Mouse (Mus musculus) urinary bladder, postnatal 14 days (tissue): Measurements from ENCODE around the gene Ift43.

Experiments used
- DNase-seq: peaks from one replicate; pipeline ENCODE4 v3.0.0; 2021; ENCODE audit warnings: low spot score

Gene Ift43

GRCm38 (mm10) chr12:86082481-86083012, at the start of gene Ift43:
Gene Ift43, plus strand, starts transcription at chr12:86082541.
- DNase-seq = peak; percentile 87

GRCm38 (mm10) chr12:86035586-86035985, 46.8 kb upstream of the Ift43 start:
- DNase-seq = no peak

- DNase-seq = no peak
Measured at GRCm38 (mm10) chr12:86036368-86037166, 45.8 kb upstream of the Ift43 start.

- DNase-seq = peak; percentile 10
Measured at GRCm38 (mm10) chr12:86037235-86037921, 45.0 kb upstream of the Ift43 start.

GRCm38 (mm10) chr12:86039078-86039477, 43.3 kb upstream of the Ift43 start:
- no peak for DNase-seq

GRCm38 (mm10) chr12:86039751-86040150, 42.6 kb upstream of the Ift43 start:
- DNase-seq = no peak

GRCm38 (mm10) chr12:86046141-86046540, 36.2 kb upstream of the Ift43 start:
- no peak for DNase-seq

- DNase-seq = no peak
Measured at GRCm38 (mm10) chr12:86046776-86047175, 35.6 kb upstream of the Ift43 start.

- DNase-seq = no peak
Measured at GRCm38 (mm10) chr12:86047376-86047775, 35.0 kb upstream of the Ift43 start.

- DNase-seq = no peak
Measured at GRCm38 (mm10) chr12:86049813-86050212, 32.5 kb upstream of the Ift43 start.

GRCm38 (mm10) chr12:86051477-86051876, 30.9 kb upstream of the Ift43 start:
- DNase-seq = no peak

- DNase-seq = no peak
Measured at GRCm38 (mm10) chr12:86055306-86055705, 27.0 kb upstream of the Ift43 start.

GRCm38 (mm10) chr12:86056976-86057375, 25.4 kb upstream of the Ift43 start:
- no peak for DNase-seq

- no peak for DNase-seq
Measured at GRCm38 (mm10) chr12:86057516-86057915, 24.8 kb upstream of the Ift43 start.

GRCm38 (mm10) chr12:86059341-86059740, 23.0 kb upstream of the Ift43 start:
- DNase-seq = peak; percentile 15

GRCm38 (mm10) chr12:86064796-86065195, 17.5 kb upstream of the Ift43 start:
- DNase-seq = no peak

GRCm38 (mm10) chr12:86071432-86071831, 10.9 kb upstream of the Ift43 start:
- no peak for DNase-seq

GRCm38 (mm10) chr12:86074681-86075080, 7.7 kb upstream of the Ift43 start:
- DNase-seq = no peak

GRCm38 (mm10) chr12:86075358-86075757, 7.0 kb upstream of the Ift43 start:
- DNase-seq = no peak

- peak; percentile 18 for DNase-seq
Measured at GRCm38 (mm10) chr12:86076321-86076901, 5.9 kb upstream of the Ift43 start.

- no peak for DNase-seq
Measured at GRCm38 (mm10) chr12:86077322-86077721, 5.0 kb upstream of the Ift43 start.

- peak; percentile 18 for DNase-seq
Measured at GRCm38 (mm10) chr12:86077736-86078135, 4.6 kb upstream of the Ift43 start.

- no peak for DNase-seq
Measured at GRCm38 (mm10) chr12:86078176-86078552, 4.2 kb upstream of the Ift43 start.
